Mouse (Mus musculus): Measurements from ENCODE around the gene Rbm8a. TPM values are rescaled to one million over a fixed set of nuclear protein-coding genes. Genes with fewer than 3 reads are reported as not detected.

Rbm8a gene
- total RNA-seq, 1 experiment from 2014 or later = 98.6 TPM

DNA sequence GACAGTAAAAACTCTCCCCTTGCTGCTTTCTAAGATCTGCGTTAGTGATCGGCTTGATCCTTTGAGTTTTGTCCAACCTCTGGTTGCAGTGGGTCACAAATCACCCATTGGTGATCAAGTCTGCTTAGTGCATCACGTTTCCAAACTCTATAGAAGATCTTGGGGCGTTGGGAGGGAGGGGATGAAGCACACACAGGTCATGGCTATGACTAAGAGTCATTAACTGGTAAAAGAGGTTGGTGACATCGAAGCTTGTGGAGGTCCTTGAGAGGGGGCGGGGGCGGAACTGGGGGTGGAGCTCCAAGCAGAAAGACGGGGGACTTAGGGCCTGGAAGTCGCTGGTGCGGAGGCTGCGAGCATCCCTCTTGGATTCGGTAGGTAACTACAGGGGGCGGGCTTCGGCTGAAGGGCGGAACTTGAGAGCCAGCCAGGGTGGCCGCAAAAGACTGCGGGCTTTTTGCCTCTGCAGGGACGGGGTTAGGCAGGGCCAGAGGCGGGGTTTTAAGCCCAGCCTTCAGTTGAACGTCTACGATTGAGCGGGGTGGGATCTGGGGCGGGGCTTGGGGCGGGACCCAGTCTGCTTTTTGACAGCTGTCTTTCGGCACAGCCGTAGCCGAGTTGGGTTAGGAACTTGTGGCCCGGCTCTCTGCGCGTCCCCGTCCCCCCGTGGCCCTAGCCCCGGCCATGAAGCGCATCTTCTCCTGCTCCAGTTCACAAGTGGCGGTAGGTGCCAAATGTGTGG lies 40.2 kb downstream of the Rbm8a start, which contains the start of gene Ankrd35:
Gene Ankrd35, plus strand, starts transcription at position 405 of the 742 bp plus-strand sequence.
- DNase-seq = peak; percentile 91

DNA sequence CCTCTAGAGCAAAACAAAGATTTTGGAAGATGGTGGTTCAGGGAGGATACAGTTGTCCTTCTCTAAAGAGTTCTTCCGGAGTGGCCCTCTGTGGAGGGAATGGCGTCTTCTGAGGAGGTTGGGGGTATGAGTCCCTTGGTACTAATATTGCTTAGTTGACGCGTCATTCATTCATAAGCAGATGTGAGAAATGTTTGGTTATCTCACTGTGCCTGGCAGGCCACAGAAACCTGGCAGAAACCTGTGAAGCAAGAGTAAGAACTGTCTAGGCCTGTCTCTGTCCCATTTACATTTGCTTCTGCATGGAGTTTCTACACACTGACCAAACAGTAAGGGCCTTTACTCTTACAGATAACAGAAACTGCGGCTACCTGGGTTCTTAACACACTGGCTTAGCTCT lies 41.8 kb downstream of the Rbm8a start:
- no peak for DNase-seq

DNA sequence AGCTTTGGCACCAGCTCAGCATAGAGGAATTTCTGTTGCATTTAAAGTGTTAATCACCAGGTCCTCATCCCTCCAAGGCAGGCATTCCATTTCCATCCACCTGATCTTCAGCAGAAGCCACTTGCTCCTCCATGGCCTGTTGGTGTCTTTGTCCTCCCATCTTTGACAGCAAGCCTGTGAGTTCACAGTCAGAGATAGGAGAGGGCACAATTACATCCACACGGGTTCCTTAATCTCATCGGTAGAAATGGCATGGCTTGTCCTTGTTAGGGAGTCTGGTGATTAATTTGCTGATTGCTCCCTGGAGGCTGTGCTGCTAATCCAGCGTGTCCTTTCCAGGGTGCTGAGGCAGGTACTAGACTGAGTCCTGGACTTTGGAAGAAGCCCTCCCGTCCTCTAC lies 43.8 kb downstream of the Rbm8a start:
- no peak for DNase-seq

DNA sequence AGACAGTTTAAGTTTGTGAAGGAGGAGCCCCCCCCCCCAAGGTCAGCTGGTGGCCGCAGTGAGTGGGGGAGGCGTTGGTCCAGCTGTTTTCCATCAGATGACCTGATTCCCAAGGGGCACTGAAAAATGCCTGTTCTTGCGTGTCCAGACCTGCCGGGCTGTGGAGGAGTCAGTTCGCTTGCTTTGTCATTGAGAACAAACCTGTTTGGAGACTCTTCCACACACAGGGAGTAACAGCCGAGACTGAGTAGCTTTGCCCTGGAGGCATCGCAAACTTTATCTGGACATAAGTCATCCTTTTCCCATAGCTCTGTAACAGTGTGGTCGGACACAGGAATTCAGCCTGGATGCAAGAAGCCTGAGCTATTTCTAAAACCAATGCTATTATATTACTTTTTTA lies 44.7 kb downstream of the Rbm8a start:
- DNase-seq = no peak

DNA sequence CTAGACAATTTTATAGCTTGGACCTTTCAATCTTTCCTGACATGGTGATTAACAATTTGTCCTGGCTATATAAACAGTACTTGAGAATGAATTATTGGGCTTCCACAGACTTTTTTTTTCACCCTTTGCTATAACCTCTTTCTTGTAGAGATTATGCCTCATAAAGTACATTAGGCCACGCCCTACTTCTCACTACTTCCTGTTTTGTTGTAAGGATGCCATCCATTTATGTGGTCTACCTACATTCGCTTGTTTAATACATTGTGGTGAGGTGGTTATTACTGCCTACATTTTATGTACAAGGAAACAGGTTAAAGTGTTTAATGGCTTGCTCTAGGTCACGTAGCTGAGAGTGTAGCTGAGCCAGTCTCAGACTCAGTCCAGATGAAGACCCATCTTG lies 45.4 kb downstream of the Rbm8a start:
- no peak for DNase-seq

DNA sequence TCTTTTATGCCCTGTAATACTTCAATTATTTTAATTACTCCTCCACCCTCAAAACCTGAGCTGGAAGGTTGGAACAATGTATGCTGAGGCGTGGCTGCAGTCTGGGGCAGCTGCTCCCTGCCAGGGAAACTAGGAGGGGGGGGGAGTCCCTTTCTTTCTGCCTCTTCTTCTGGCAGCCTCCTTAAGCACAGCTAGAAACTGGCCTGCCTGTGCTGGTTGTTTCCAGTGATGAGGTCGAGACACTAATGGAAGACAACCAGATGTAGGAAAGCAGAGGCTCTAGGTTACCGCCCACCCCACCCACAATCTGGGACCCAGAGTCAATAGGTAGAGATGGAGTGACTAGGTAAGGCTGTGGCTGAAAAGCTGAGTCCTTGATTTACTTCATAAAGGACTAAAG lies 46.0 kb downstream of the Rbm8a start:
- DNase-seq = no peak

DNA sequence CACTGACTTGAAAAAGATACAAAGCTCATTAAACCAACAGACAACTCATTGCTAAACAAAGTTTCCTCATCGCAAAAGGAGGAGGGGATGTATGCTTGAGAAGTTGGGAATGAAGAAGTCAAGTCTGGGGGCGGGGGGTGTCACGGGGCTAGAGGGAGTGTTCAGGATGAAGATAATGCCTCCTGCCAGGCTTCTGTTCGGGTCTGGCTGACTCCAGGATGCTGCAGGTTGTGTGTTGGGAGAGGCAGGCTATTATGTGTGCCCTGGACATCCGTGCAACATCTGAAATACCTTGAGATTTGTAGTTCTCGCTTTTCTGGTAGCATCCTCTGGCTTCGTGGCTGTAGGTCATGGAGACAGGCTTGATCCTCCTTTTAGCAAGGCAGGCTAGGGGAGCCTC lies 48.7 kb downstream of the Rbm8a start:
- no peak for DNase-seq

DNA sequence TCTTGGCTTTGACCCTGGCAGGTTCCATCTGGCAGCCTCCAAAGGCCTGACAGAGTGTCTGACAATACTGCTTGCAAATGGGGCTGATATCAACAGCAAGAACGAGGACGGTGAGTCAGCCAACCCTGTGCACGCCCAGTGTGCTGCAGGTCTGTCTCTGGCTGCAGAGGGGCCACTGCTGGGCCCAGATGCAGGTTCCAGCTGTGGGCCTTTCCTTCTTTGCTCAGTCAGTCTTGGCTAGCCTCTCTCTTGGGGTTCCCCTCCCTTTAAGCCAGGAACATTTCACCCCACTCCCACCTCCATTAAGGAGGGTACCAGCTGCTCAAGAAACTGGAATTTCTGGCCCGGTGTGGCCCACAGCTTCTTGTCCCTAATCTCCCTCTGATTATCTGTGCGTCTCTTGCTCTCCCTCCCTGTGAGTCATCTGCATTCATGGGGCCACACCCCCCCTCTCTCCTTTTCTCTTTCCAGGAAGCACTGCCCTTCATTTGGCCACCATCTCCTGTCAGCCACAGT lies 49.5 kb downstream of the Rbm8a start:
- DNase-seq = peak; percentile 76

DNA sequence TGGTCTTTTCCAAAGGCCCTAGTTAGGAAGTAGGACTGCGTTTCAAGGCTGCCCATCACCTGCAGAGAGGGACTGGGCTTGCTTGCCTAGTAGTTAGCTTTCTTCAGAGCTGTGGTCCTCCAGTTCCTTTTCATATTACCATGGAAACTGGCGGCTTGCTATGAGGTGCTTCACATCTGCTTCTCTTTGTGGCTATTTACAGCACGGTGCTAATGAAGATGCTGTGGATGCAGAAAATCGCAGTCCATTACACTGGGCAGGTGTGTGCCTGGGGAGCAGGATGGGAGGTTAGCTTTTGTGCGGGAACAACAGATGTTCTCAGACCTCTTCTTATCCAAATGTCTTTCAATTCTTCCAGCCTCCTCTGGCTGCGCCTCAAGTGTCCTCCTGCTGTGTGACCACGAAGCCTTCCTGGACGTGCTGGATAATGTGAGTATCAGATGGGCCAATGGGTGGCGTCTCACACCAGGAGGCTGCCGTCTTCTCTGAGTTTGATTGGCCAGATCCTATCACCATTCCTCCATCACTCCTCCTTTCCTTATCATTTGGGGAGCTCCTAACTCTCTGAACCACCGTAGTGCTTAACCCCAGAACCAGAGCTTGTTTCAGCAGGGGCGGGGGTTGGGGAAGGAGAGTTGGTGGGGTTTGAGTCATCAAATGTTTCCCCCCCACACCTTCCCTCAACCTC lies 50.7 kb downstream of the Rbm8a start:
- no peak for DNase-seq

Other genes starting within 250 kb of the Rbm8a start
- not detected in 2 replicates for gene BC107364, start 177.6 kb upstream of the Rbm8a start, total RNA-seq (2021)
- 6.9 TPM in 1 of 2 replicates, not detected in the other for gene Hfe2, start 104.8 kb upstream of the Rbm8a start, total RNA-seq (2021)
- gene Txnip, start 72.0 kb upstream of the Rbm8a start, total RNA-seq (2021) = 479 and 772 TPM in 2 replicates
- not detected in 2 replicates for gene Gm16253, start 52.9 kb upstream of the Rbm8a start, total RNA-seq (2021)
- 35.0 and 36.1 TPM in 2 replicates for gene Polr3gl, start 35.8 kb upstream of the Rbm8a start, total RNA-seq (2021)
- gene Ankrd34a, start 33.3 kb upstream of the Rbm8a start, total RNA-seq (2021) = 0.49 and 0.70 TPM in 2 replicates
- gene Lix1l, start 28.8 kb upstream of the Rbm8a start, total RNA-seq (2021) = 29.1 and 29.6 TPM in 2 replicates
- gene Pex11b, start 5.4 kb downstream of the Rbm8a start, total RNA-seq (2021) = 43.6 and 45.6 TPM in 2 replicates
- gene Gm42957, start 5.5 kb downstream of the Rbm8a start, total RNA-seq (2021) = 0.19 and 0.34 TPM in 2 replicates
- gene Itga10, start 15.7 kb downstream of the Rbm8a start, total RNA-seq (2021) = 1.6 and 2.6 TPM in 2 replicates
- gene Ankrd35, start 40.2 kb downstream of the Rbm8a start, total RNA-seq (2021) = 1.7 and 2.9 TPM in 2 replicates
- gene Pias3, start 66.5 kb downstream of the Rbm8a start, total RNA-seq (2021) = 21.3 and 31.9 TPM in 2 replicates
- gene Nudt17, start 78.6 kb downstream of the Rbm8a start, total RNA-seq (2021) = 3.6 and 4.1 TPM in 2 replicates
- 26.4 and 33.4 TPM in 2 replicates for gene Polr3c, start 97.7 kb downstream of the Rbm8a start, total RNA-seq (2021)
- gene Rnf115, start 97.7 kb downstream of the Rbm8a start, total RNA-seq (2021) = 33.5 and 34.2 TPM in 2 replicates
- gene Pdzk1, start 199.4 kb downstream of the Rbm8a start, total RNA-seq (2021) = 0.26 and 4.2 TPM in 2 replicates
- not detected in 2 replicates for gene Cd160, start 199.4 kb downstream of the Rbm8a start, total RNA-seq (2021)